Mouse (Mus musculus) spleen, adult 18-20 months (tissue): Measurements from ENCODE around the gene Olfr449.

Experiments
- DNase-seq, 2 experiments: peaks; one replicate each; pipeline ENCODE4 v3.0.0; 2022; ENCODE audit warnings: mixed read lengths in 2 of 2

Olfr449 gene

GRCm38 (mm10) chr6:42834084-42834483 lies at the start of gene Olfr449:
Gene Olfr449, plus strand, starts transcription at chr6:42834384.
- no peak for DNase-seq

GRCm38 (mm10) chr6:42784793-42785192 lies 49.4 kb upstream of the Olfr449 start, which contains the start of gene Olfr452:
Gene Olfr452, plus strand, starts transcription at chr6:42785093.
- DNase-seq: no peak

GRCm38 (mm10) chr6:42790247-42790948 lies 43.8 kb upstream of the Olfr449 start:
- DNase-seq: no peak

- no peak for DNase-seq
Observed at GRCm38 (mm10) chr6:42790949-42791556, 43.1 kb upstream of the Olfr449 start.

- DNase-seq: no peak
Observed at GRCm38 (mm10) chr6:42794982-42795381, 39.2 kb upstream of the Olfr449 start.

GRCm38 (mm10) chr6:42811639-42812038 lies 22.5 kb upstream of the Olfr449 start, which contains the start of gene Olfr450:
Gene Olfr450, plus strand, starts transcription at chr6:42811939.
- no peak for DNase-seq

- no peak for DNase-seq
Observed at GRCm38 (mm10) chr6:42860222-42860819, 26.1 kb downstream of the Olfr449 start.

- DNase-seq: no peak
Observed at GRCm38 (mm10) chr6:42869695-42870094, 35.5 kb downstream of the Olfr449 start.

- DNase-seq: no peak
Observed at GRCm38 (mm10) chr6:42876323-42876722, 42.1 kb downstream of the Olfr449 start.
